Mouse (Mus musculus): ENCODE measurements around the gene Col2a1. TPM values are rescaled to one million over a fixed set of nuclear protein-coding genes. Genes with fewer than 3 reads are reported as not detected.

Gene Col2a1
- polyA plus RNA-seq, 1 experiment from 2014 or later, result 142 TPM

GRCm38 (mm10) chr15:98001321-98002112, 3.0 kb downstream of the Col2a1 start:
- Histone ChIP-seq H3K36me3 (peaks cover 39% of the 10 kb centered on the region), H3K4me3 (peak overlapping the region; percentile 86), H3K27ac (replicated peaks) (peak overlapping the region; percentile 96), H3K9me3 (replicated peaks) (no peaks in the 10 kb centered on the region), H3K4me1 (peaks cover 70% of the 10 kb centered on the region), H3K27me3 (ENCODE audit: low read depth, poor library complexity, severe bottlenecking) (peaks cover 34% of the 10 kb centered on the region)
- WGBS, result under 1% methylated on average over 37 of the region's 37 CpGs
- peak; percentile 75 for DNase-seq (ENCODE audit: low spot score)

GRCm38 (mm10) chr15:97999991-98000390, 4.5 kb downstream of the Col2a1 start:
- Histone ChIP-seq H3K9me3 (replicated peaks) (no peaks in the 10 kb centered on the region), H3K4me3 (peak overlapping the region; percentile 86), H3K4me1 (peaks cover 63% of the 10 kb centered on the region), H3K27me3 (ENCODE audit: low read depth, poor library complexity, severe bottlenecking) (peaks cover 18% of the 10 kb centered on the region), H3K27ac (replicated peaks) (peak overlapping the region; percentile 96), H3K36me3 (peaks cover 54% of the 10 kb centered on the region)
- WGBS, result 12% methylated on average over 7 of the region's 7 CpGs
- DNase-seq (ENCODE audit: low spot score), result no peak

- WGBS, result 31% methylated on average over 13 of the region's 13 CpGs
- Histone ChIP-seq H3K36me3 (peaks cover 59% of the 10 kb centered on the region), H3K27ac (replicated peaks) (peak overlapping the region; percentile 96), H3K4me1 (peaks cover 59% of the 10 kb centered on the region), H3K27me3 (ENCODE audit: low read depth, poor library complexity, severe bottlenecking) (peaks cover 18% of the 10 kb centered on the region), H3K9me3 (replicated peaks) (no peaks in the 10 kb centered on the region), H3K4me3 (peak overlapping the region; percentile 86)
- DNase-seq (ENCODE audit: low spot score), result peak; percentile 38
These were observed 4.9 kb downstream of the Col2a1 start for GRCm38 (mm10) chr15:97999546-97999945.

- Histone ChIP-seq H3K4me3 (no peak overlapping the region), H3K27me3 (ENCODE audit: low read depth, poor library complexity, severe bottlenecking) (peaks cover 14% of the 10 kb centered on the region), H3K4me1 (peaks cover 56% of the 10 kb centered on the region), H3K9me3 (replicated peaks) (no peaks in the 10 kb centered on the region), H3K27ac (replicated peaks) (no peak overlapping the region), H3K36me3 (peaks cover 73% of the 10 kb centered on the region)
- WGBS, result 92% methylated on average over 13 of the region's 13 CpGs
- DNase-seq (ENCODE audit: low spot score), result no peak
These were observed 7.7 kb downstream of the Col2a1 start for GRCm38 (mm10) chr15:97996716-97997256.

GRCm38 (mm10) chr15:97992712-97993286, 11.7 kb downstream of the Col2a1 start:
- Histone ChIP-seq H3K9me3 (replicated peaks) (no peaks in the 10 kb centered on the region), H3K27ac (replicated peaks) (peak overlapping the region; percentile 96), H3K36me3 (peaks cover 75% of the 10 kb centered on the region), H3K4me1 (peaks cover 65% of the 10 kb centered on the region), H3K4me3 (peak overlapping the region; percentile 43), H3K27me3 (ENCODE audit: low read depth, poor library complexity, severe bottlenecking) (no peaks in the 10 kb centered on the region)
- 2% methylated on average over 18 of the region's 18 CpGs for WGBS
- peak; percentile 90 for DNase-seq (ENCODE audit: low spot score)

GRCm38 (mm10) chr15:97992027-97992711, 12.3 kb downstream of the Col2a1 start:
- Histone ChIP-seq H3K36me3 (peaks cover 75% of the 10 kb centered on the region), H3K27ac (replicated peaks) (peak overlapping the region; percentile 96), H3K4me3 (peak overlapping the region; percentile 43), H3K27me3 (ENCODE audit: low read depth, poor library complexity, severe bottlenecking) (no peaks in the 10 kb centered on the region), H3K4me1 (peaks cover 71% of the 10 kb centered on the region), H3K9me3 (replicated peaks) (no peaks in the 10 kb centered on the region)
- DNase-seq (ENCODE audit: low spot score), result no peak
- WGBS, result 26% methylated on average over 13 of the region's 13 CpGs

GRCm38 (mm10) chr15:97991285-97991895, 13.1 kb downstream of the Col2a1 start:
- Histone ChIP-seq H3K4me3 (peak overlapping the region; percentile 43), H3K27ac (replicated peaks) (peak overlapping the region; percentile 96), H3K9me3 (replicated peaks) (no peaks in the 10 kb centered on the region), H3K36me3 (peaks cover 75% of the 10 kb centered on the region), H3K4me1 (peaks cover 72% of the 10 kb centered on the region), H3K27me3 (ENCODE audit: low read depth, poor library complexity, severe bottlenecking) (no peaks in the 10 kb centered on the region)
- peak; percentile 45 for DNase-seq (ENCODE audit: low spot score)
- 7% methylated on average over 12 of the region's 12 CpGs for WGBS

- DNase-seq (ENCODE audit: low spot score), result peak; percentile 33
- Histone ChIP-seq H3K36me3 (peaks cover 75% of the 10 kb centered on the region), H3K27ac (replicated peaks) (peak overlapping the region; percentile 96), H3K9me3 (replicated peaks) (no peaks in the 10 kb centered on the region), H3K27me3 (ENCODE audit: low read depth, poor library complexity, severe bottlenecking) (no peaks in the 10 kb centered on the region), H3K4me3 (peak overlapping the region; percentile 43), H3K4me1 (peaks cover 72% of the 10 kb centered on the region)
- WGBS, result 2% methylated on average over 4 of the region's 4 CpGs
These were observed 13.8 kb downstream of the Col2a1 start for GRCm38 (mm10) chr15:97990721-97991120.

- H3K36me3 ChIP-seq, result peaks cover 75% of the 10 kb centered on the region
- WGBS, result 0% methylated on average over 6 of the region's 6 CpGs
- H3K4me3 ChIP-seq, result peak overlapping the region; percentile 43
- DNase-seq (ENCODE audit: low spot score), result peak; percentile 93
- peaks cover 72% of the 10 kb centered on the region for H3K4me1 ChIP-seq
- H3K27ac ChIP-seq (replicated peaks), result peak overlapping the region; percentile 96
- H3K27me3 ChIP-seq (ENCODE audit: low read depth, poor library complexity, severe bottlenecking), result no peaks in the 10 kb centered on the region
- no peaks in the 10 kb centered on the region for H3K9me3 ChIP-seq (replicated peaks)
These were observed 14.4 kb downstream of the Col2a1 start for GRCm38 (mm10) chr15:97990124-97990523.

- peak overlapping the region; percentile 43 for H3K4me3 ChIP-seq
- H3K36me3 ChIP-seq, result peaks cover 75% of the 10 kb centered on the region
- DNase-seq (ENCODE audit: low spot score), result peak; percentile 70
- no peaks in the 10 kb centered on the region for H3K9me3 ChIP-seq (replicated peaks)
- H3K27me3 ChIP-seq (ENCODE audit: low read depth, poor library complexity, severe bottlenecking), result no peaks in the 10 kb centered on the region
- H3K27ac ChIP-seq (replicated peaks), result peak overlapping the region; percentile 96
- peaks cover 72% of the 10 kb centered on the region for H3K4me1 ChIP-seq
- WGBS, result 0% methylated on average over 1 of the region's 1 CpGs
These were observed 15.0 kb downstream of the Col2a1 start for GRCm38 (mm10) chr15:97989544-97989943.

- Histone ChIP-seq H3K36me3 (peaks cover 100% of the 10 kb centered on the region), H3K4me3 (no peak overlapping the region), H3K9me3 (replicated peaks) (peaks cover 24% of the 10 kb centered on the region), H3K4me1 (no peaks in the 10 kb centered on the region), H3K27me3 (ENCODE audit: low read depth, poor library complexity, severe bottlenecking) (no peaks in the 10 kb centered on the region), H3K27ac (replicated peaks) (no peak overlapping the region)
- DNase-seq (ENCODE audit: low spot score), result no peak
- WGBS, result 95% methylated on average over 6 of the region's 6 CpGs
These were observed 22.9 kb downstream of the Col2a1 start for GRCm38 (mm10) chr15:97981560-97981959.
